Mouse (Mus musculus) right cerebral cortex, postnatal 4 days (tissue): Measurements from ENCODE around the gene Ccdc62.

Experiments
- DNase-seq: peaks from one replicate; pipeline ENCODE4 v3.0.0-alpha.2; 2022

The Ccdc62 gene

DNA sequence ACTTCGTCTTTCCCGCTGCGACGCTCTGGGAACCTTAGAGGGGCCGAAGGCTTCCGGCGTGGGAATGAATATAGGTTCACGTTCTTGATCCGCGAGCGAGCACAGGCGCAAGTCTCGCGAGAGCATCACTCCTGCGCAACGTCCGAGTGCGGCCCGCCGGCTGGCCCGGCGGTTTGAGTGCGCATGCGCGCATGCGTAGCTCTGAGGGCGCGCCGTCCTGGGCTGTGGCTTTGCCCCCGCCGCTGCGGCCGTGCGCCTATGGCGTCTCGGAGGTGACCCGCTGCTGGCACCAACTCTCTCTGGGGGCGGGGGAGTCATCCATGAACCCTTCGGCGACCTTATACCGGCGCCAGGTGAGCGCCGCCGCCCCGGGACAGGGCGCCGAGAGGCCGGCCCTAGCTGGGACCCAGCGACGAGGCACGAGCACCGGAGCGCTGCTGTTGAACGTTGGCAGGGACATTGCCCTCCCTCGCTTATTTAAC is at the start of gene Ccdc62:
Gene Ccdc62, plus strand, starts transcription at position 172 of the 482 bp plus-strand sequence.
- DNase-seq, result peak; percentile 92

DNA sequence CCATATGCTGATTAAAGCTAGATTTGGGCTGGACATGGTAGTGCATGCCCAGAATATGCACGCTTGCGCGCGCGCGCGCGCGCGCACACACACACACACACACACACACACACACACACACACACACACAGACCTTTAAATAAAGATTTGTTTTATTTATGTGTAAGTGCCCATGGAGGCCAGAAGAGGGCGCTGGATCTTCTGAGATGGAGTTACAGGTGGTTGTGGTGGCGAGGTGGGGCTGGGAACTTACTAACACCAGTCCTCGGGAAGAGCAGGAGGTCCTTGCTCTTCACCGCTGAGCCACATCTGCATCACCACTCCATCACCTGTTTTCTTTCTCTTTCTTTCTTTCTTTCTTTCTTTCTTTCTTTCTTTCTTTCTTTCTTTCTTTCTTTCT is 49.7 kb upstream of the Ccdc62 start:
- DNase-seq, result no peak

DNA sequence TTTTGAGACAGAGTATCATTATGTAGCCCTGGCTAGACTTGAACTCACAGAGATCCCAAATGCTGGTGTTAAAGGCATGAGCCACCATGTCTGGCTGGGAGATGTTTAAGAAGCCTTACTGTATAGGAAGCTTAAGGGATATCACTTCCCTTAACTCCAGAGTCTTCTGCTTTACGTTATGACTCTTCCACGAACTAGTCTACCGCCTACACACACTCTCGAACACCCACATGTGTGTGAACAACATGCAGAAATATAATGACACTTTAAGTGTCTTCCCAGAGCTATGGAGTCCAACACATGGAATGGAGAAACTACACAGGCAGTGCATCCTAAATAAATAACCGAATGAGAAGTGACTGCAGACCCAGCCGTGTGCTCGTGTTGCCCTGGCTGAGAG is 46.6 kb upstream of the Ccdc62 start:
- DNase-seq, result no peak

DNA sequence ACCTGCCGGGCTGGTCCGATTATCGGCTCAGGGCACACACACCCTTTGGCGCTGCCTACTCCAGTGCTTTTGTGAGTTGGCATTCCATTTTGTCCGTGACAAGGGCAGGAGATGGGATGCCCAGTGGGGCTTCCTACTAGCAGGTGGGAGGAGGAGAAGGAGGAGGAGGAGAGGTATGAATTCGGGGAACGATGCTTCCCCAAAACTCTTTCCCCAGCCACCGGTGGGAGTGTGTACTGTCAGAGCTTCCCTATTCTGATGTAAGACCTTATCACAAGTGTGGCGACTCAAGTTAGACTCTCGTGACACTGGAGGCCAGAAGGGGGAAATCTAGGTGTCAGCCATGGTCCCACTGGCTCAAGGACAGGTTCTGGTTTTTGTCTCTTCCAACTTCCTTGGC is 46.1 kb upstream of the Ccdc62 start:
- no peak for DNase-seq

DNA sequence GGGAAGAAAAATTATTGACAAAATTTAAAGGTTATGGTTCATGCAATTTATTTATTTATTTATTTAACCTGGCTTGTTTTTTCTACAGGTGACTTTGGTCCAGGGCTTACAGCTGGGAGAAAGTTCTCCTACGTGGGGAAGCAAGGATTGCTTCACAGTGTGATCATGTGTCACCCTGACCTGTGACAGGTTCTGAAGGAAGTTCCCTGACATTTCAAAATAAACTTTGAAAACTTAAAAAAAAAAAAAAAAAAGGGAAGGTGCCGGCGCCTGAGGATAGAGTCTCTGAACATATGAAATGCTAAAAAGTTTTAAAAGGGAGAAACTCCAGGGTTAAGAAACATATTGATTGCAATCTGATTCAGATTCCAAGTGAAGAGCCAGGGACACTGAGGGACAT is 44.1 kb upstream of the Ccdc62 start:
- DNase-seq, result no peak

DNA sequence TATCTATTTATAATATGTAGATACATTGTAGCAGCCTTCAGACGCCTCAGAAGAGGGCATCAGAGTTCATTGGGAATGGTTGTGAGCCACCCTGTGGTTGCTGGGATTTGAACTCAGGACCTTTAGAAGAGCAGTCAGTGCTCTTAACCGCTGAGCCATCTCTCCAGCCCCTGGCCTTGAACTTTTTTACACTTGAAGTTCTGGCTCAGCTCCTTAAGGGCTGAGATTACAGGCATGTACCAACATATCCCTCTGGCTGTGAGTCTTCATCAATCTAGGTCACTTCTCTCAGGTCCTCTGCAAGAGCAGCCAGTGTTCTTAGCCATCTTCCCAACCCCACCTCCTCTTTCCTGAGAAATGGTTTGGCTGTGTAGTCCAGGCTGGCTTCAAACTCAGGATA is 40.2 kb upstream of the Ccdc62 start:
- DNase-seq, result no peak

DNA sequence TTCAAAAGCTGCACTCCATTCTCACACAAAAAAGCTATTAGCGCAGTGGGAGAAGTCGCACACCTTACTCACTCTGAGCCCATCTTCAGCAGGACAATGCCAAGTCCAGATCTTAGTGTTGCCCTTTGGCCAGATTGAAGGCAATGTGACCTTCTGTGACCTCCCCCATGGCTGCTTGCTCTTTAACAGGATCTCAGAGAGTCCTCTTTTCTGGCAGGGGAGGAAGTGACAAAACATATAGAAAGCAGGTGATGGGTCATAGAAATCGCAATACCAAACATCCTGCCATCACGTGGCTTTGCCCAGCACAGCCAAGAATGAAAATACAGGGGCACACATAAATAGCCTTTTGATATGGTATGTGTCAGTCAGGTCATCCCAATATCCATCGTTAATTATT is 39.5 kb upstream of the Ccdc62 start:
- DNase-seq, result no peak

DNA sequence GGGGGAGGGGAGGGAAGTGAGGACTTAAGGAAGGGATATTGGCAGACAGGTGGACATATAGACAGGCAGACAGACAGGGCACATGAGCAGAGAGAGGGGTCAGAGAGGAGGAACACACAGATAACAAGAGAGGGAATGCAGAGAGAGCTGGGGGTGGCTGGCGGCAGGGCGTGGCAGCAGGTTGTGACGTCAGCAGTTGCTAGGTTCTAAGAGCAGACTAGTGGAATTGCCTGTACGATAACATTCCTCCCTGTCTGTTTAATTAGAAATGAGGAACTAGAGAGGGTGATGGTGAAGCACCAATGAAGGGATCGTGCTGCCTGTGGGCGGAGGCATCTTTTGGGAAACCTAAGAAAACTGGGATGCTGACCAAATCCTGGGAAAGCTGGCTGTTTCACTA is 38.8 kb upstream of the Ccdc62 start:
- peak; percentile 41 for DNase-seq

DNA sequence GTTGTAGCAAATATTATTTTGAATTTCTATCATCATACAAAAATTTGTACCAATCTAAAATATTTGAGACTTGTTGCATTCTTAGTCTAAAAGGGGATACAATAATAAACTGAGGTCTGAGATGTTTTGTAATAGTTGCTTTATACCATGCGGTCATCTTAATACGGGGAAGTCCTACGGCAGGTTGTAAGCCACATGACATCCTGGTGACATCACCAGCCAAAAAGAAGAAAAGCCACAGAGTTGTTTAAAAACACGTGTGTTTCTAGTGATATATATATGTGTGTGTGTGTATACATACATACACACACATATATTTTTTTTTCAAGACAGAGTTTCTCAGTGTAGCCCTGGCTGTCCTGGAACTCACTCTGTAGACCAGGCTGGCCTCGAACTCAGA is 37.0 kb upstream of the Ccdc62 start:
- no peak for DNase-seq

DNA sequence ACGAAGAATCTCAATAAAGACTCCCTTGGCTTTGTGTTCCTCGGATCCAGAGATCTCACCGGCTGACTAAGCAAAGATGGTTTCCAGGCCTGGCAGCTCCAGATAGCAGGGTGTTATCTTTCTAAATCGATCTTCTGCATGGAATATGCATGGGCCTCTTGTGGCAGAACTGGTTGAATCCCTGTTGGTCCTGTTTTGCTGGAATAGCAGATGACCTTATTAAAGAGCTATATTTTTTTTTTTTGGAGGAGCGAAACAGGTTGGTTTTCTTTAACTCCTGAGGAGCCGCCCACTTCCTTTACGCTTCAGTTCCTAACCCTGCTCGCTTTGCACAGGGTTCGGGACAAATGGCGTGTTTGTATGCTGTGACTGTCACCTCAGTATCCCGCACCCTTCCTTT is 34.1 kb upstream of the Ccdc62 start:
- DNase-seq, result no peak

DNA sequence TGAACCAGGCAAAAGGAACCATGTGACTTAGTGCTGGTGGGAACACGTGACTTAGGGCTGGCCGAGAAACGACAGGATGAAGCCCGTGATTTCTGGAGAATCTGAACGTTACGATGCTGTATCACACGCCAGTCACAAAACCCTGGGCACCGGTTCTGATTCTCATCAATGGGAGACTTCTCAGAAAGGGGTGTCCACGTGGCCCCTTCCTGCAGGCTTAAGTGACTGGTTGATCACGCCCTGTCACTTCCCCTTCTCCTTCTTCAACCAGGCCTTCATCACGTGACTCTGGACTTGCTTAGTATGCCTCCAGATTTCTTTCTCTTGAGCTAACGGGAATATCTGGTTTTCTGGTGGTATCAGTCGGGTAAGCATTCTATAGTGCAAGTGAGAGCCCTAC is 33.1 kb upstream of the Ccdc62 start:
- no peak for DNase-seq

DNA sequence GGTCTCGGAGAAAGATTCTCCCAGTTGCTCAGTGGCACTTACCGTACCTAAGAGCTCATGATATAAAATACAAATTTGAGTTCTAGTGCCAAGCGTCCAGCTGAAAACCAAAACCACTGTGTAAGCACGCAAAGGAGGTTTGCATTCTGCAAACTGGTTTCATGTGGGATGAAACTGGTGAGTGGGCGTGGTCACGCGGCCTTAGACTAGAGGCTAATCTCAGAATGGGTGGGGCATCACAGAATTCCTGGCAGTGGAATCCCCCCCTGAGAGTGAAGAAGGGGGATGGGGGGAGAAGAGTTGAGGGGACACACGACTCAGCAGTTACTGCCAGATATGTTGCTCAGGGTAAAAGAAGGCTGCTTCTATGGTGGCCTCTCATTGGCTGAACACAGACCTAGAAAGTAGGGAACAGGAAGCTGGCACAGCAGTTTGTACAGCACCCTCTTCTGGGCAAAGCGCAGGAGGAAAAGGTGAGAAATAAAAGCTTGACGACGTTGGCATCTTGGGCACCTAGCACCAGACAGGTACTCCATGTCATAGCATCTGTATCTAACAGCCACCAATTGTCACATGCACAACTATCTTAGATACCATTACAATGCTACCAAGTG is 26.3 kb upstream of the Ccdc62 start:
- DNase-seq, result no peak

DNA sequence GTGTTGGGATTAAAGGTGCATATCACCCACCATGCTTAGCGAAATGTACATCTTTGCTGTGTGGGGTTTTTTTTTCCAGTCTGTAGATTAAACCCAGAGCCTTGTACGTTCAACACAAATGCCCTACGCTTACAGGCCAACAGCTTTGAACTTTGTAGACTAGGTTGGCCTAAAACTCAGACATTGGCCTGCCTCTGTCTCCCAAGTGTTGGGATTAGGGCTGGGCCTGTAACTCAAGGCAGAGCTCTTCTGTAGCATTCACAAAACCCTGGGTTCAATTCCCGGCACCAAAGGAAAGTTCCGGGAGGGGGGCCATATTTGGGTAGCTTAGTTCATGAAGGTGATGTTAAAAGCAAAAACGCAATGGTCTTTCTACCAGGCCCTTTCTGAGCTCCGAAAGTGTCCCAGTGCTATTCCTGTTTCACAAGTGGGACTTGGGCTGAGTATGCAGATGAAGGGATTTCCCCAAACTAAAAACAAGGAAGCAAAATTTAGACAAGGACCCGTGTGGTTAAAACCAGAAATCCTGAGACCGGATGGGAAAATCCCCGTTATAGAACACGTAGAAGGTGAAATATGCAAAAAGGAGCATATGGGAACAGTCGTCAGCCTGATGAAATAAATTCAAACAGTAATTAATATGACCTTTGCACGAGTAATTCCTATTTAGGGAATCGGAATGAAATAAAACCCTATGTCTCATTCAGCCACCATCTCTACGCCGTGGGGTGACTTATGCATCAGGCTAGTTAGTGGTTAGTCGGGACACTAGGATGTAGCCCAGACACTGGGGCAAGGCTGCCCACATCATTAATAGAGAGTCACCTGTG is 24.1 kb upstream of the Ccdc62 start:
- DNase-seq, result no peak

DNA sequence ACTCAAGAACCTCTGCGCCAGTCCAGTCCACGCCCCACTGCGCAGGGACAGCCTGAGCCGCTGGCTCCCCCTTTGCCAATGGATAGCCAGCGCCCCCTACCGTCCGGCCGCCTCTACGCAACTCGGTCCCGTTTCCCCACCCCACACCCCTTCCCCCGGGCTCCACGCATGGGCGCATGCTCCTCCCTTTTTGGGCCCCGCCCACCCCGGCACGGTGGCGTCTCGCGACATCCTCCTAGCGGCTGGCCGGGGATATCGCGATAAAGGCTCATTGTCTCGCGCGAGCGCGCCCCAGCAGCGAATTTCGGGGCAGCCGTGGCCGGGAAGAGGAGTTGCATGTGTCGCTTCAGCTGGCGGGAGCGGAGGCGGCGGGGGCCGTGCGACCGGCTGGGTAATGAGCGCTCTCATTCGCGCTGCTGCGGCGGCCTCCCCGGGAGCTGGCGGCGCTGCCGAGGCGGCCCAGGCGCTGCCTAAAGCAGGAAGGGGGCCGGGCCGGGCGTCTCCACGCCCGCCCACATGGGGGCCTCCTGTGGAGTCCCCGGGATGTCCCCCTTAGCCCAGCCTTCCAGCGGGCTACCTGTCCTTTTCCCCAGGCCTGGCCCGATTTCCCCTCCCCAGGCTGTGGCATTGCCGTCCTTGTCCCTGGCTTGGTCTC is 23.4 kb upstream of the Ccdc62 start, which contains the start of gene Denr:
Gene Denr, plus strand, starts transcription at position 200 of the 655 bp plus-strand sequence.
- peak; percentile 100 for DNase-seq

DNA sequence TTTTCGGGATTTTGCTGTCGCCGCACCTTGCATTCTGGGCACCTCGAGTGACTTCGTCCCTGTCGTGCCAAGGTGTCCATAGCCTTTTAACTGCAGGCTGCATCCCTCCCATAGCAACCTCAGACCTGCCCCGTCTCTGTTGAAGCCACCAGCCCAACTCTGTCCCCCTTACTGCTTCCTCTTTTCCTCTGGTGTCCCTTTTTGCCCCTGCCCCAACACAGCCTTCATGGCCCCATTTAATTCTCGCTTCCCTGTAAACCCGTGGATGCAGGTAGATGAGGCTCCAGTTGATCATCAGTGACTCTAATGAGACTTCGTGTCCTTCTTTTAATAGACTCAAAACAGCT is 22.9 kb upstream of the Ccdc62 start:
- no peak for DNase-seq

DNA sequence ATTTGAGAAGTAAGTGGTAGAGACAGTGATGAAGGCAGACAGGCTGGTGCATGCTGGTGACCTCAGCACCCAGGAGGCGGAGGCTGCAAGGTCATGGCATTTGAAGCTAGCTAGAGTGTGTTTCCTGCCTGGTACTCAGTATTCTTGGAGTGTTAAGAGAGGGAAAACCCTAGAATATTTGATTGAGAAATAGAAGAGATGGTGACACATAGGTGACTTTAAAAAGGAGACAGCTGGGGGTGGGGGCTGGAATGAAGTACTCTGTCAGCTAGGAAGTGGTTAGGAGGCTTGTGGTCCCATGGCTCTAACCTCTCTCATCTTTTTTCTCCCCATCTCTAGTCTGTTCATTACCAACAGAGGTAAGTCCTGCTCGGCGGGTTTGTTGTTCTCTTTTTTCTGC is 15.6 kb upstream of the Ccdc62 start:
- DNase-seq, result no peak

DNA sequence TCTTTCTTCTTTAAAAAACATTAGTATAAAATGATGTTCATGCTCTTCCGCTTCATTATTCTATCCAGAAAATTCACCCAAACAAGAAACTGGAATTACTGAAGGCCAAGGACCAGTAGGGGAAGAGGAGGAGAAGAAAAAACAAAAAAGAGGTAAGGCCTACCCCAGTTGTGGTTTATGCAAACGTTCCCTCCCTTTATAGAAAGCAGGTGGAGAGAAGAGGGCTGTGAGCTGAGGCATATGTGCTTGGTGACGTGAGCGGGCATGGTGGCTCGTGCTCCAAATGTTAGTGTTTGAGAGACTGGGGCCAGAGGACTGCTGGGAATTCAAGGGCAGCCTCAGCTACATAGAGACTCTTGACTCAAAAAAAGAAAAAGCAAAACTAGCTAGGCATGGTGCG is 8.4 kb upstream of the Ccdc62 start:
- DNase-seq, result no peak

DNA sequence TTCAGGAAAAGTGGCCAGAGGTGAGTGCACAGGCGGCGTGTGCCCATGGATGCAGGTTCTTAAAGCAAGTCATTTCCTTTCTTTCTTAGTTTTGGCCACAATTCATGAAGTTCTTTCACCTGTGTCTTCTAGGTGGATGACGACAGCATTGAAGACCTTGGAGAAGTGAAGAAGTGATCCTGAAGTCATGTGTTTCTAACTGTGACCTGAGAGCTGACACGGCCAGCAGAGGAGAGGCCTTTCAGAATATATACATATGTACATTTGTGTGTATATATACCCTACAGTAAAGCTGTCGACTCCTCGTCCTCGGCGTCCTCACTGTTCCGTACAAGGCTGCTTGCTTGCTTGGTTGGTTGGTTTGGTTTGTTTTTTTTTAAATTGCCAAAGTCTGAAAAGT is 3.4 kb upstream of the Ccdc62 start, which contains the start of gene Gm43518:
Gene Gm43518, plus strand, starts transcription at position 301 of the 400 bp plus-strand sequence.
- DNase-seq, result no peak

DNA sequence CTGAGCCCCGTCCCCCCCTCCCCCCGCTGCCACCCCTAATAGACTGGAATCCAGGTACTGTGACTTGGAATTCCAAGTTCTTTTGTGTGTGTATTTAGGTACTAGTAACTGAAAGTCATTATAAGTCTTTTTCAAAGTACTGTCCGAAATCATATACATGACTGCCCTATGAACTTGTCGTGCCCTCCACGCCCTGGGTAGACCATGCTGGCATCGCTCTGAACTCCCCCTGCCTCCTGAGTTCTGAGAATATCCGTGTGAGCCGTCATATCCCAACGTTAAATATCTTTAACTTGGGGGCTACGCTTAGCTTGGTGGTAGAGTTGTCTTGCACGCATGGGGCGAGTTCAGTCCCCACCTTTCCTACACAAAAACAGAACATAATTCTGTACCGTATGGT is 652 bp downstream of the Ccdc62 start:
- DNase-seq, result no peak

DNA sequence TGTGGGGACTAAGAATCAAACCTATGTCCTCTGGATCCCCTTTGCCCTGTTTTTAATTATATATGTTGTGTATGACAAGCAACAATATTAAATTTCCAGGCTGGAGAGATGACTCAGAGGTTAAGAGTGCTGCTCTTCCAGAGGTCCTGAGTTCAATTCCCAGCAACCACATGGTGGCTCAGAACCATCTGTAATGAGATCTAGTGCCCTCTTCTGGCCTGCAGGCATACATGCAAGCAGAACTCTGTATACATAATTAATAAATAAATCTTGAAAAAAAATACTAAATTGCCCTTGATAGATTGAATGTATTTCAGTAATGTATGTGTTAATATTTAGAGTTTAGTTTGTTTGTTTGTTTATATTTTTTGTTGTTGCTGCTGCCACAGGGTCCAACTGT is 2.4 kb downstream of the Ccdc62 start:
- DNase-seq, result no peak

DNA sequence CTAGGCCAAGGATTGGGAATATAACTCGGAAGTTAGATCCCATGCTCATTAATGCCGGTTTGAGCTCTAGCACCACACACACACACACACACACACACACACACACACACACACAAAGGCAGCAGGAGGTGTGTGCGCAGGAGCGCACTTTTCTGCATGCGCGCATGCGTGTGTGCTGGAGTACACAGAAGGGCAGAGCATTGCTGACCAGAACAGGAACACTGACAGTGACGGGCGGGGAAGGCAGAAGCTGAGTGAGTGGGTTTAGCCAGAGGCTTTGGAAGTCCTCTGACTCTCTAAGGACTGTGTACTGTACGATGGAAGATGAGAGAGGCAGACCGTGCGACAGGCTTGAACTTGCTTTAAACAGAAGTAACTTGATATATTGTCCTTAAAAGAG is 3.1 kb downstream of the Ccdc62 start:
- no peak for DNase-seq

DNA sequence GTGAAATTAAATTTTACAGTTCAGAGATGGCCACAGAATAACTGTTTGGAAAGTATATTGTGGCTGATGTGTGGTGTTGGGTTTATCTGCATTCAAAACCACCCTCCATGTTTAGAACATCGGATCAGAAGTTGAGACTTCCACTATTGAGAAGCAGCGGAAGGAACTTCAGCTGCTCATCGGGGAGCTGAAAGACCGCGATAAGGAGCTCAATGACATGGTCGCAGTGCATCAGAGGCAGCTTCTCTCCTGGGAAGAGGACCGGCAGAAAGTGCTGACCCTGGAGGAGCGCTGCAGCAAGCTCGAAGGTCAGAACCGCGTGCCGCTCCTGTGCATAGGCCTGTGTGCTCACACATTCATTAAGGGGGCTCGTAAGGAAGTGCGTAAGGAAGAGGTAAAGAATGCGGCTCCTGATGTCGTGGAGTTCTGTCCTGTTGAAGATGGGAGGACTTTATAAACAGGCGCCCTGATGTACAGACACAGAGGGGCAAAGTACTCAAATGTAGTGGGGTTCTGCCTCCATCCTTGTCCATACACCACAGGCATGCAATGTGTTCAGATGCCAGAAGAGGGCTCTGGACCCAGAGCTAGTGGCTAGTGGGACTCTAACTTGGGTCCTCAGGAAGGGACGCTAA is 3.6 kb downstream of the Ccdc62 start:
- DNase-seq, result no peak

DNA sequence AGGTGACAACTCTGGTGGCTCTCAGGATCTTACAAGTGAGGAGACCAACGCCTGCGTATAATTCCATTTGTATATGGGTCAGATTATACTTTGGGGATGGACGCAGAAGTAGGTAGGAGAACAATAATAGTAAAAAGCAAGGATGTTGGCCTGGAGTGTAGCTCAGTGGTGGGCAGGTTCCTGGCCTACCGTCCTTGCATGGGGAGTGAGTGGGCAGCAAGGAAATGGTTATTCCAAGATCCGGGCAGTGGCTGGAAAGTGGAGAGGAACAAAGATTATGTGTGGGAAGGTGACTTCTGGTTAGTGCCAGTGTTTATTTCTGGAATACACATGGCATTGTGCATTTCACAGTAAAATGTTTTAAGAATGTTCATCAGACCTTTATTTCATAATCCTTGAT is 5.5 kb downstream of the Ccdc62 start:
- no peak for DNase-seq

DNA sequence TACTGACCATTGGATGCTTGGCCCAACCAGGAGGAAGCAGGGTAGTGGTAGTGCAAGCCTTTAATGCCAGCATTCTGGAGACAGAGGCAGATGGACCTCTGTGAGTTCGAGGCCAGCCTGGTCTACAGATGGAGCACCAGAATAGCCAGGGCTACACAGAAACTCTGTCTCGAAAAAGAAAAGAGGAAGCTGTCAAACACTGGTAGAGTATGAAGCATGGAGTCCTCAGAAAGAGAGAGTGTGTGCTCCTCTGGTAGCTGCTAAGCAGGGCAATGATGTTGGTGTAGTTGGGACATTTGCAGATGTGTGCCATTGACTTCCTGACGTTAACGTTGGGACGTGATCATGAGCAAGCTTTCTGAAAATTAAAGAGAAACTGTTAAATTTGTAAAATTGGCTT is 8.0 kb downstream of the Ccdc62 start:
- no peak for DNase-seq
